Mouse (Mus musculus) small intestine, adult 2 months (tissue): Measurements from ENCODE around the gene 4930426L09Rik. TPM values are rescaled to one million over a fixed set of nuclear protein-coding genes. Genes with fewer than 3 reads are reported as not detected.

ENCODE experiments used
- H3K27ac ChIP-seq: fragments of 200-500 bp; 2 replicates; pipeline ENCODE4 v1.5.1; 2012; ENCODE audit warnings: low read depth, low read length, control low read depth, inconsistent platforms; ENCODE audit not compliant: insufficient read depth
- H3K27me3 ChIP-seq: fragments of 200-500 bp; 2 replicates; pipeline ENCODE4 v1.6.1; 2012; ENCODE audit warnings: mild to moderate bottlenecking, moderate library complexity, low read length, inconsistent platforms; ENCODE audit not compliant: control insufficient read depth, insufficient read depth
- H3K36me3 ChIP-seq: fragments of 200-500 bp; 2 replicates; pipeline ENCODE4 v1.6.1; 2012; ENCODE audit warnings: mild to moderate bottlenecking, low read length, control low read depth, inconsistent platforms; ENCODE audit not compliant: control insufficient read depth, insufficient read depth
- H3K4me1 ChIP-seq: fragments of 200-500 bp; 2 replicates; pipeline ENCODE4 v1.6.1; 2012; ENCODE audit warnings: low read length, inconsistent platforms, mixed read lengths; ENCODE audit not compliant: control insufficient read depth, insufficient read depth, insufficient read length
- H3K4me3 ChIP-seq: fragments of 200-500 bp; 2 replicates; pipeline ENCODE4 v1.5.1; 2012; ENCODE audit warnings: low read depth, mild to moderate bottlenecking, control low read depth, inconsistent platforms, low read length, moderate library complexity
- CTCF ChIP-seq: fragments of 200-500 bp; IDR thresholded peaks from 2 replicates; pipeline ENCODE4 v1.5.1; 2012; ENCODE audit warnings: low read depth, mild to moderate bottlenecking, control low read depth, inconsistent platforms, low read length, moderate library complexity, mixed read lengths; ENCODE audit not compliant: insufficient replicate concordance, insufficient read length; ENCODE audit errors: extremely low read depth
- POLR2A ChIP-seq: fragments of 200-500 bp; IDR thresholded peaks from 2 replicates; pipeline ENCODE4 v1.6.1; 2012; ENCODE audit warnings: low read depth, mild to moderate bottlenecking, control low read depth, inconsistent platforms, low read length, moderate library complexity
- WGBS: fragments of 180-500 bp; shearing (Covaris S2); methylation state at CpG from one replicate; pipeline ENCODE4 v1.1.7; 2018; 5-methylcytosine and 5-hydroxymethylcytosine counted together
- polyA plus RNA-seq: library from polyadenylated mRNA; depleted of rRNA; stranded (reverse); fragments of >200 nt; gene quantifications from 2 replicates; pipeline ENCODE4 v1.2.3, GENCODE M21; 2012; rRNA removed

4930426L09Rik gene
- 0.06 and 0.20 TPM in 2 replicates for polyA plus RNA-seq

DNA sequence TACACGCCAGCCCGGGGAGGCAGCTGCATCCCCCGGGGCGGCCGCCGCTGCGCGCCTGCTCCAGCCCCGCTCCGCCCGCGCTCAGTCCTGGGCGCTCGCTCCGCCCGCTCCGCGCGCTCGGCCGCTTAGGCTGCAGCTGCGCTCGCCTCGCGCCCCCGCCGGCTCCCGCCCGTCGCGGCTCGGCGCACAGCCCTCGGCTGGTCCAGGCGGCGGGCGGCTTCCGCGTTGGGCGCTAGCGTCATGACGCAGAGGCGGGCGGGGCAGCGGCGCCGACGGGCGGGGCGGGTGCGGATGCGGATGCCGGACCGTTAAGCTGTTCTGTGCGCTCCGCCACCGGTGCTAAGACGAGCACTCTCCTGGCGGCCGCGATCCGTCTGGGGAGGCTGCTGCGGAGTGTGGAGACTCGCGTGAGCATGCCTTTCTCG lies at the start of gene 4930426L09Rik, which contains the start of gene Pip4k2a:
Gene 4930426L09Rik (plus strand): TSS at position 290 of the 425 bp plus-strand sequence.
Gene Pip4k2a (minus strand): TSS at position 73 of the 425 bp plus-strand sequence.
- no peaks in the 10 kb centered on the region for H3K36me3 ChIP-seq
- WGBS, result under 1% methylated on average over 66 of the region's 66 CpGs
- H3K4me1 ChIP-seq, result no peaks in the 10 kb centered on the region
- H3K27me3 ChIP-seq, result 0 out of 2 replicates have a peak, but pooled peaks cover 3% of the 10 kb centered on the region
- H3K27ac ChIP-seq, result peak within 1 kb of the TSS; percentile 70
- H3K4me3 ChIP-seq, result peak within 1 kb of the TSS; percentile 83
- TF ChIP-seq CTCF, result no peak
- TF ChIP-seq POLR2A, result peak; percentile 57

DNA sequence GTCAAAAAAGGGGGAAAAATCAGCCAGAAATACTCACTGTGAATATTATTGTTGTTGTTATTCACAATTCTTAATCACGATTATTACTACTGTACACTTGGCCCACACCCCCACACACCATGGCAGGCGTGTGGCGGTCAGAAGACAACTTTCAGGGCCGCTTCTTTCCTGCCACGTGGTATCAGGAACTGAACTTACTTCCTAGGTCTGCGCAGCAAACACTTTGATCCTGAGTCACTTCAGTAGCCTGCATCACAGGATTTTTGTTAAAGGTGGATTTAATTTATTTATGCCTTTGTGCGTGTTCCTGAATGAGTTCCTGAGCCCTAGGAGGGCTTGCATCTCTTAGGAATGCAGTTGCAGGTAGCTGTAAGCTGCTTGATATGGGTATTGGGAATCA lies 49.4 kb upstream of the 4930426L09Rik start:
- TF ChIP-seq POLR2A, result no peak
- no peak for TF ChIP-seq CTCF
- WGBS, result 70% methylated on average over 7 of the region's 7 CpGs

DNA sequence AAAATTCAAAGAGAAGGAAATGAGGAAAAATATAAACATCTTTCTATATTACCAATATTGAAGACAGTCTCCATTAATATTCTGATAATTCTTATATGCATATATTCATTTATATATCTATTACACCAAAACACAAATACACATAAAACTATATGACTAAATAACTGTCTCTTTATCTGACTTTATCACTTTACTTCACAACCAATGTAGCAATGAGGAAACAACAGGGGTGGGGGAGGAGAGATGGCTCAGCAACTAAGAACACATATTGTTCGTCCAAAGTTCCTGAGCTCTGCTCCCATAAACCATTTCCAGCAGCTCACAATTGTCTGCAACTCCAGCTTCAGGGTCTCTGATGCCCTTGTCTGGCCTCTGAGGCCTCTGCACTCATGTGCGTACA lies 47.4 kb upstream of the 4930426L09Rik start:
- no peak for TF ChIP-seq POLR2A
- no peak for TF ChIP-seq CTCF
- no peak overlapping the region for H3K27ac ChIP-seq
- H3K27me3 ChIP-seq, result no peaks in the 10 kb centered on the region
- no peak overlapping the region for H3K4me3 ChIP-seq
- 61% methylated on average over 2 of the region's 2 CpGs for WGBS
- H3K4me1 ChIP-seq, result peaks cover 1% of the 10 kb centered on the region; the same call in 1 of the 2 replicates
- no peaks in the 10 kb centered on the region for H3K36me3 ChIP-seq

More for the DNA sequence above, 49.4 kb upstream of the 4930426L09Rik start:
- no peak overlapping the region for H3K4me3 ChIP-seq
- no peaks in the 10 kb centered on the region for H3K4me1 ChIP-seq
- no peak overlapping the region for H3K27ac ChIP-seq
- no peaks in the 10 kb centered on the region for H3K36me3 ChIP-seq
- H3K27me3 ChIP-seq, result no peaks in the 10 kb centered on the region

DNA sequence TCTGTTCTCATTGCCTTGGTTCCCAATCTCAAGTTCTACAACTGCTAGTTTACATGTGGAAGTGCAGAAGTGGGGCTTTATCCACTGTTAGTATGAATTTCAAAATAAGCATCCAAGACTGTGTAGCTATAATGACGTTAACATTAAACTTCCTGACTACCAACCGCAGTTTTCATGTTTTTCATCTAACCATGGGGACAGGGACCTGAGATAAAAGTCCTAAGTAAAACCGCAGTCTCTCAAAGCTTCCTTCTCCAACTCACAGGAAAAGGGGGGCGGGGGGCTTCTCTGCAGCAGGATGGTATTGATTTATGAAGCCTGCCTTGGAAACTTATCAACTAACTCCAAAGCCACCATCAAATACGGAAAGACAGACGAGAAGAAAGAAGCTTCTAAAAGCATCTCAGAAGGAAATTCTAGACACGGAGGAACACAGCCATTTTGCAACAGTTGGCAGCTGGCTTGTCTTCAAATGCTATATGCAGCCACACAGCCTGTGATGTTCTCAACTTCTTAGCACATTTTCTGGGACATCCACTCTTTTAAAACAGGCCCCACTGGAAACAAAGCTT lies 46.0 kb upstream of the 4930426L09Rik start:
- TF ChIP-seq POLR2A (no peak), CTCF (no peak)
- 33% methylated on average over 7 of the region's 7 CpGs for WGBS
- Histone ChIP-seq H3K4me1 (peaks cover 2% of the 10 kb centered on the region; the same call in 1 of the 2 replicates), H3K36me3 (no peaks in the 10 kb centered on the region), H3K4me3 (no peak overlapping the region), H3K27ac (no peak overlapping the region; the same call in 1 of the 2 replicates), H3K27me3 (no peaks in the 10 kb centered on the region)

DNA sequence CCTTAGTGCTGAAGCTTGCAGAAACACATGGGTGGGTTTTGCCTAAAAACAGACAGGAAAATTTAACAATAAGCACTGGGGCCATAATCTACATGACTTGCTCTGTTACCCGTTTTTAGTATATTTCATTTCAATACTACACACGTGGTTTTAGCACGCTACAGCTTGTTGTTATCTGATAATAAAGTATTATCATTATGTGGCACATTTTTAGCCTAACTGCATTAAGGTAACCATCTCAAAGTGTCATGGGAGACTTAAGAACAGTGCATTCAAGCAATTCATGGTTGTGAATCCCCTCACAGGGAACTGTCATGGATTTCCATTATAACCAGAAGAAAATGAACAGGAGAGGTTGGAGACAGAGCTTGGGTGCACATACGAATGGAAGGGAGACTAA lies 43.7 kb upstream of the 4930426L09Rik start:
- Histone ChIP-seq H3K4me3 (no peak overlapping the region), H3K36me3 (no peaks in the 10 kb centered on the region), H3K4me1 (peaks cover 2% of the 10 kb centered on the region; the same call in 1 of the 2 replicates), H3K27ac (no peak overlapping the region), H3K27me3 (no peaks in the 10 kb centered on the region)
- 56% methylated on average over 4 of the region's 4 CpGs for WGBS
- TF ChIP-seq POLR2A (no peak), CTCF (no peak)

GRCm38 (mm10) chr2:18955022-18955421 lies 43.1 kb upstream of the 4930426L09Rik start:
- no peaks in the 10 kb centered on the region for H3K27me3 ChIP-seq
- no peak overlapping the region for H3K4me3 ChIP-seq
- TF ChIP-seq POLR2A (no peak), CTCF (no peak)
- H3K36me3 ChIP-seq, result no peaks in the 10 kb centered on the region
- WGBS, result 49% methylated on average over 4 of the region's 4 CpGs
- H3K27ac ChIP-seq, result no peak overlapping the region
- H3K4me1 ChIP-seq, result peaks cover 2% of the 10 kb centered on the region; the same call in 1 of the 2 replicates

- Histone ChIP-seq H3K4me1 (peaks cover 2% of the 10 kb centered on the region; the same call in 1 of the 2 replicates), H3K4me3 (no peak overlapping the region), H3K27ac (no peak overlapping the region), H3K36me3 (no peaks in the 10 kb centered on the region), H3K27me3 (no peaks in the 10 kb centered on the region)
- TF ChIP-seq CTCF (no peak), POLR2A (no peak)
- 85% methylated on average over 13 of the region's 13 CpGs for WGBS
These were observed 42.5 kb upstream of the 4930426L09Rik start for GRCm38 (mm10) chr2:18955671-18956070.

GRCm38 (mm10) chr2:18956424-18956823 lies 41.7 kb upstream of the 4930426L09Rik start:
- H3K4me3 ChIP-seq, result no peak overlapping the region
- H3K27me3 ChIP-seq, result no peaks in the 10 kb centered on the region
- no peak overlapping the region for H3K27ac ChIP-seq
- 66% methylated on average over 3 of the region's 3 CpGs for WGBS
- peaks cover 2% of the 10 kb centered on the region; the same call in 1 of the 2 replicates for H3K4me1 ChIP-seq
- TF ChIP-seq POLR2A (no peak), CTCF (no peak)
- H3K36me3 ChIP-seq, result no peaks in the 10 kb centered on the region
